ENCODE assay signal across 26 mouse cellular contexts in the genomic region with DNA sequence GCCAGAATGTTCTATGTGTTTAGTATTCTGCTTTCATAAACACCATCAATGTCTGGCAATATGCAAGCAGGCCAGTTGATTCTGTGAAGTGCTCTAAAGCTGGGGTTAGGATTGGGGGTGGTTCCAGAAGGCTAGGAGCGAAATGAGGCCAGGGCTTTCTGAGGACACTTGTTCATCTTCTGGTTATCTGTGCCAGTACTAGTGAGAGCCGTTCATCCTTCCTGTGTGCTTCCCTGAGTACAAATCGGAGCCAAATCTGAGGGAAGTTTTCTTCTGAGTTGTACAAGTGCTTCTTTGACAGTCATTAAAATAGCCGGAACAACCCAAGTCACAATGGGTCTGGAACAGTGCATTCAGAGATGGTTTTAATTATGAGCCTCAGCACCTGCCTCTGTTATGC.
DNase-seq lines count a peak whose midpoint lies in the region; ATAC-seq and TF ChIP-seq lines count a peak whose summit lies in the region.
"Had no signal": no experiment of that assay in that cellular context is flagged by ENCODE, and none has a peak within 500 bp of the region (broad histone marks: within the 10 kb centered on the region; RNA-seq: fewer than 3 reads in every experiment).

No protein-coding gene starts in this region.

- H3K9me3 ChIP-seq in forebrain, postnatal 0 days (ENCODE audit: low read length): no peaks in the 10 kb centered on the region
- H3K9me3 ChIP-seq in forebrain, embryonic 16.5 days (ENCODE audit: control insufficient read depth, low read length): no peaks in the 10 kb centered on the region
- no peaks in the 10 kb centered on the region for H3K9me3 ChIP-seq in hindbrain, embryonic 14.5 days (ENCODE audit: control insufficient read depth, low read length)
- no peaks in the 10 kb centered on the region for H3K9me3 ChIP-seq in hindbrain, embryonic 11.5 days (ENCODE audit: control insufficient read depth, low read length)
- H3K9me3 ChIP-seq: forebrain, embryonic 10.5 days; heart, embryonic 13.5 days; hindbrain, embryonic 15.5 days; intestine, embryonic 15.5 days; midbrain, embryonic 12.5 days; neural tube, embryonic 15.5 days had no signal

- peak; percentile 29 for ATAC-seq in forebrain, postnatal 0 days
- no peak for ATAC-seq in forebrain, embryonic 16.5 days
- 0 out of 2 replicates have a peak, but pooled peaks have one; percentile 31 for ATAC-seq in hindbrain, embryonic 14.5 days (ENCODE audit: low FRiP score)
- no peak for ATAC-seq in hindbrain, embryonic 11.5 days (ENCODE audit: low FRiP score)
- no peak for ATAC-seq in megakaryocyte progenitor cell, adult 5-6 weeks (replicated peaks; ENCODE audit: poor library complexity)
- ATAC-seq: intestine, embryonic 15.5 days; liver, postnatal 0 days; lung, postnatal 0 days had no signal

- no peak for TF ChIP-seq CTCF in forebrain, postnatal 0 days (IDR thresholded peaks at IDR 0.05; ENCODE audit: low read depth)

- H3K4me1 ChIP-seq in forebrain, postnatal 0 days (ENCODE audit: insufficient read depth): no peaks in the 10 kb centered on the region
- no peaks in the 10 kb centered on the region for H3K4me1 ChIP-seq in forebrain, embryonic 16.5 days (replicated peaks; ENCODE audit: control insufficient read depth, insufficient read depth, low read length)
- H3K4me1 ChIP-seq in hindbrain, embryonic 14.5 days (replicated peaks; ENCODE audit: control insufficient read depth, insufficient read depth, low read length): no peaks in the 10 kb centered on the region
- H3K4me1 ChIP-seq in hindbrain, embryonic 11.5 days (replicated peaks; ENCODE audit: control insufficient read depth, insufficient read depth, low read length): no peaks in the 10 kb centered on the region
- H3K4me1 ChIP-seq: forebrain, embryonic 10.5 days; heart, embryonic 13.5 days; hindbrain, embryonic 15.5 days; intestine, embryonic 15.5 days; midbrain, embryonic 12.5 days; neural tube, embryonic 15.5 days had no signal

- no peaks in the 10 kb centered on the region for H3K27me3 ChIP-seq in forebrain, postnatal 0 days (ENCODE audit: insufficient read depth, low read length)
- H3K27me3 ChIP-seq in forebrain, embryonic 16.5 days (replicated peaks; ENCODE audit: control insufficient read depth, insufficient read depth, low read length): no peaks in the 10 kb centered on the region
- H3K27me3 ChIP-seq in hindbrain, embryonic 14.5 days (ENCODE audit: control insufficient read depth, insufficient read depth, low read length): no peaks in the 10 kb centered on the region
- H3K27me3 ChIP-seq in hindbrain, embryonic 11.5 days (ENCODE audit: control insufficient read depth, insufficient read depth, low read length): no peaks in the 10 kb centered on the region
- H3K27me3 ChIP-seq: CH12.LX; heart, embryonic 13.5 days; hindbrain, embryonic 15.5 days; intestine, embryonic 15.5 days; midbrain, embryonic 12.5 days; neural tube, embryonic 15.5 days had no signal

- WGBS in forebrain, postnatal 0 days: 44% methylated on average over 4 of the region's 4 CpGs
- WGBS in forebrain, embryonic 16.5 days: 49% methylated on average over 4 of the region's 4 CpGs
- 65% methylated on average over 4 of the region's 4 CpGs for WGBS in hindbrain, embryonic 14.5 days
- WGBS in hindbrain, embryonic 11.5 days: 84% methylated on average over 4 of the region's 4 CpGs

- H3K36me3 ChIP-seq in forebrain, postnatal 0 days (ENCODE audit: insufficient read depth): no peaks in the 10 kb centered on the region
- H3K36me3 ChIP-seq in forebrain, embryonic 16.5 days (ENCODE audit: control insufficient read depth, insufficient read depth): no peaks in the 10 kb centered on the region
- no peaks in the 10 kb centered on the region for H3K36me3 ChIP-seq in hindbrain, embryonic 14.5 days (replicated peaks; ENCODE audit: control insufficient read depth, insufficient read depth)
- no peaks in the 10 kb centered on the region for H3K36me3 ChIP-seq in hindbrain, embryonic 11.5 days (ENCODE audit: control insufficient read depth, insufficient read depth, low read length)
- H3K36me3 ChIP-seq: forebrain, embryonic 10.5 days; G1E; heart, embryonic 13.5 days; hindbrain, embryonic 15.5 days; intestine, embryonic 15.5 days; midbrain, embryonic 12.5 days; neural tube, embryonic 15.5 days had no signal

- H3K9ac ChIP-seq in forebrain, postnatal 0 days: no peak overlapping the region
- no peak overlapping the region for H3K9ac ChIP-seq in forebrain, embryonic 16.5 days (replicated peaks; ENCODE audit: low read depth, low read length)
- no peak overlapping the region for H3K9ac ChIP-seq in hindbrain, embryonic 14.5 days
- H3K9ac ChIP-seq in hindbrain, embryonic 11.5 days (ENCODE audit: low read depth, low read length): no peak overlapping the region
- H3K9ac ChIP-seq: heart, embryonic 13.5 days; hindbrain, embryonic 15.5 days; intestine, embryonic 15.5 days; liver, postnatal 0 days; midbrain, embryonic 12.5 days; neural tube, embryonic 15.5 days had no signal

- H3K4me3 ChIP-seq in forebrain, postnatal 0 days (ENCODE audit: low read depth, low read length): no peak overlapping the region
- H3K4me3 ChIP-seq in forebrain, embryonic 16.5 days (replicated peaks; ENCODE audit: low read length): no peak overlapping the region
- no peak overlapping the region for H3K4me3 ChIP-seq in hindbrain, embryonic 14.5 days (replicated peaks; ENCODE audit: low read length)
- no peak overlapping the region for H3K4me3 ChIP-seq in hindbrain, embryonic 11.5 days (ENCODE audit: low read depth, low read length)
- H3K4me3 ChIP-seq: forebrain, embryonic 10.5 days; heart, adult 2 months; heart, embryonic 13.5 days; hindbrain, embryonic 15.5 days; intestine, embryonic 15.5 days; midbrain, embryonic 12.5 days; neural tube, embryonic 15.5 days had no signal

- H3K4me2 ChIP-seq in forebrain, postnatal 0 days (ENCODE audit: low read depth): no peak overlapping the region
- no peak overlapping the region for H3K4me2 ChIP-seq in forebrain, embryonic 16.5 days (ENCODE audit: low read length)
- H3K4me2 ChIP-seq in hindbrain, embryonic 14.5 days (replicated peaks): no peak overlapping the region
- H3K4me2 ChIP-seq in hindbrain, embryonic 11.5 days (replicated peaks; ENCODE audit: low read depth, low read length): no peak overlapping the region
- H3K4me2 ChIP-seq: heart, embryonic 13.5 days; hindbrain, embryonic 15.5 days; intestine, embryonic 15.5 days; liver, embryonic 11.5 days; midbrain, embryonic 12.5 days; neural tube, embryonic 15.5 days had no signal

- no peak overlapping the region for H3K27ac ChIP-seq in forebrain, postnatal 0 days (ENCODE audit: low read depth, low read length)
- no peak overlapping the region for H3K27ac ChIP-seq in forebrain, embryonic 16.5 days (ENCODE audit: low read length)
- no peak overlapping the region for H3K27ac ChIP-seq in hindbrain, embryonic 14.5 days
- H3K27ac ChIP-seq in hindbrain, embryonic 11.5 days (ENCODE audit: low read depth, low read length): no peak overlapping the region
- H3K27ac ChIP-seq: forebrain, embryonic 10.5 days; heart, adult 2 months; heart, embryonic 13.5 days; hindbrain, embryonic 15.5 days; intestine, embryonic 15.5 days; midbrain, embryonic 12.5 days; neural tube, embryonic 15.5 days had no signal

- no peak for DNase-seq in forebrain, postnatal 0 days
- DNase-seq in hindbrain, embryonic 14.5 days (ENCODE audit: low spot score): no peak
- no peak for DNase-seq in hindbrain, embryonic 11.5 days (ENCODE audit: low spot score)
- peak; percentile 29 for DNase-seq in Muller cell, postnatal 12 days (ENCODE audit: inconsistent ontology term)
- DNase-seq in forelimb bud, embryonic 11.5 days (ENCODE audit: low read depth, low spot score): peak; percentile 30
- DNase-seq: adrenal gland, adult 2 months; cerebellum, adult 8-10 months; heart, adult 2 months; heart, postnatal 14 days; kidney, adult 8-10 months; kidney, postnatal 14 days; liver, postnatal 0 days; right cerebral cortex, adult 18-20 months; thymus, postnatal 14 days had no signal

Comparison
In these comparisons a context has a peak if more than half of its experiments do, and no peak if none do; other contexts are left out.
1. ATAC-seq: peak in forebrain, postnatal 0 days (single experiment) and hindbrain, embryonic 14.5 days (single experiment); none in forebrain, embryonic 16.5 days (single experiment), hindbrain, embryonic 11.5 days (single experiment) and megakaryocyte progenitor cell, adult 5-6 weeks (single experiment).
2. DNase-seq: peak in Muller cell, postnatal 12 days (single experiment) and forelimb bud, embryonic 11.5 days (single experiment); none in forebrain, postnatal 0 days (single experiment), hindbrain, embryonic 14.5 days (single experiment) and hindbrain, embryonic 11.5 days (single experiment).